Mouse (Mus musculus) embryo, embryonic 11.5 days (tissue): ENCODE results near the gene Mmp19.

Source experiments
- DNase-seq: peaks from one replicate; pipeline ENCODE4 v3.0.0-alpha.2; 2012; ENCODE audit warnings: low read depth, low spot score

The Mmp19 gene

GRCm38 (mm10) chr10:128850339-128850738, 59.6 kb downstream of the Mmp19 start:
- no peak for DNase-seq
